Mouse (Mus musculus) myocyte (in vitro differentiated cells): ENCODE data around the gene Col4a1. TPM values are rescaled to one million over a fixed set of nuclear protein-coding genes. Genes with fewer than 3 reads are reported as not detected.

Experiments
- H3K27me3 ChIP-seq: one replicate; pipeline ENCODE4 v1.6.1; 2011; ENCODE audit not compliant: control insufficient read depth, insufficient read depth, insufficient read length
- H3K36me3 ChIP-seq: one replicate; pipeline ENCODE4 v1.6.1; 2011; ENCODE audit not compliant: control insufficient read depth, insufficient read depth
- H3K4me2 ChIP-seq: one replicate; pipeline ENCODE4 v1.6.1; 2011; ENCODE audit warnings: low read depth, control low read depth
- H3K4me3 ChIP-seq: one replicate; pipeline ENCODE4 v1.5.1; 2011; ENCODE audit warnings: mild to moderate bottlenecking, control low read depth, moderate library complexity
- H3K79me2 ChIP-seq: one replicate; pipeline ENCODE4 v1.6.1; 2011; ENCODE audit not compliant: control insufficient read depth, insufficient read depth
- H3ac ChIP-seq: one replicate; pipeline ENCODE4 v1.6.1; 2011; ENCODE audit not compliant: control insufficient read depth, insufficient read length
- CEBPB ChIP-seq: IDR thresholded peaks from 2 replicates; pipeline ENCODE4 v1.6.1; 2011; ENCODE audit warnings: mild to moderate bottlenecking, moderate library complexity; ENCODE audit not compliant: poor library complexity, insufficient read depth, severe bottlenecking
- E2F4 ChIP-seq: IDR thresholded peaks from one replicate; pipeline ENCODE4 v1.6.1; 2011; ENCODE audit warnings: mild to moderate bottlenecking, control low read depth, moderate library complexity; ENCODE audit not compliant: insufficient read depth
- MAX ChIP-seq: IDR thresholded peaks from one replicate; pipeline ENCODE4 v1.6.1; 2011; ENCODE audit warnings: low read depth, mild to moderate bottlenecking, control low read depth
- MYOD1 ChIP-seq, 3 experiments: IDR thresholded peaks; one replicate each; pipeline ENCODE4 v1.6.1; 2011; ENCODE audit warnings: control low read depth in 2 of 3, low read depth in 2 of 3, mild to moderate bottlenecking in 2 of 3, moderate library complexity in 1 of 3; ENCODE audit not compliant: insufficient read length in 2 of 3, control insufficient read depth in 1 of 3
- MYOG ChIP-seq, 3 experiments: IDR thresholded peaks; one replicate each; pipeline ENCODE4 v1.6.1; 2011; ENCODE audit warnings: control low read depth in 2 of 3, low read depth in 2 of 3, mild to moderate bottlenecking in 2 of 3; ENCODE audit not compliant: insufficient read length in 2 of 3, control insufficient read depth in 1 of 3, insufficient read depth in 1 of 3
- POLR2A ChIP-seq: IDR thresholded peaks from one replicate; pipeline ENCODE4 v1.6.1; 2011; ENCODE audit warnings: low read depth, mild to moderate bottlenecking, control low read depth, moderate library complexity; ENCODE audit not compliant: insufficient read length
- POLR2AphosphoS2 ChIP-seq: IDR thresholded peaks from one replicate; pipeline ENCODE4 v1.6.1; 2011; ENCODE audit warnings: low read depth, control low read depth; ENCODE audit not compliant: insufficient read length
- REST ChIP-seq: IDR thresholded peaks from one replicate; pipeline ENCODE4 v1.6.1; 2011; ENCODE audit warnings: mild to moderate bottlenecking, control low read depth, moderate library complexity; ENCODE audit not compliant: insufficient read depth, insufficient read length
- SRF ChIP-seq: IDR thresholded peaks from one replicate; pipeline ENCODE4 v1.6.1; 2011; ENCODE audit warnings: low read depth; ENCODE audit not compliant: control insufficient read depth, insufficient read length
- TCF12 ChIP-seq: IDR thresholded peaks from one replicate; pipeline ENCODE4 v1.6.1; 2011; ENCODE audit warnings: mild to moderate bottlenecking, control low read depth; ENCODE audit not compliant: poor library complexity, insufficient read depth, severe bottlenecking
- TCF3 ChIP-seq: IDR thresholded peaks from one replicate; pipeline ENCODE4 v1.6.1; 2011; ENCODE audit warnings: low read depth, control low read depth; ENCODE audit not compliant: insufficient read length
- USF1 ChIP-seq: IDR thresholded peaks from one replicate; pipeline ENCODE4 v1.6.1; 2011; ENCODE audit warnings: low read depth, mild to moderate bottlenecking, control low read depth, moderate library complexity
- polyA plus RNA-seq: library from polyadenylated mRNA; unstranded; fragments of >200 nt; fragmentation: generic; extraction: Trizol; gene quantifications from one replicate; pipeline ENCODE4 v1.2.1, GENCODE M21; 2012; ENCODE audit warnings: missing spikeins

Gene Col4a1
- polyA plus RNA-seq, 1 experiment: 34.8 TPM

DNA sequence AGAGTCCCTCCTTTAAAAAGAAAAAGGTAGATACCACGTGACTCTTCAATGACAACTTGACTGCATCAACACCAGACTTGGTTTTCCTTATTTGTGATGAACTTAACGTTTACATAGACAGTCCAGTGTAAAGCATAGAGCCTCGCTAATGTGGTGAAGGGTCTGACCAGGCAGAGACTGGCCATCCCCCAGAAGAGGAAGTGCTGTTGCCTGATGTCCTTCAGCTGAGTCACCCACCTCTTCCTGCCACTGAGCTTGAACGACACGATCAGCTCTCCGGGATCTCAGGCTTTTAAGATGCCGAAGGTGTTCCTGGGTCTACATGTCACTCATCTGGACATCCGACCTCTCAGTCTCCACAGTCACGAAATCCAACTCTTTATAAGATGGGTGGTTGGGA is 144.7 kb downstream of the Col4a1 start:
- H3K27me3 ChIP-seq: no peaks in the 10 kb centered on the region

GRCm38 (mm10) chr8:11165592-11165991 is 147.0 kb downstream of the Col4a1 start:
- no peaks in the 10 kb centered on the region for H3K27me3 ChIP-seq
- no peak overlapping the region for H3ac ChIP-seq
- H3K4me2 ChIP-seq: peak overlapping the region; percentile 38
- H3K79me2 ChIP-seq: no peaks in the 10 kb centered on the region
- no peaks in the 10 kb centered on the region for H3K36me3 ChIP-seq
- H3K4me3 ChIP-seq: no peak overlapping the region
- TF ChIP-seq POLR2AphosphoS2: no peak
- no peak for TF ChIP-seq TCF12
- TF ChIP-seq TCF3: no peak
- TF ChIP-seq MAX: no peak
- TF ChIP-seq SRF: no peak
- no peak for TF ChIP-seq REST
- TF ChIP-seq POLR2A: no peak
- TF ChIP-seq MYOD1 (IDR thresholded peaks at IDR 0.05; ENCODE audit: control insufficient read depth in 1 of 3, insufficient read length in 2 of 3, low read depth in 2 of 3): no peak
- no peak for TF ChIP-seq USF1
- no peak for TF ChIP-seq E2F4
- TF ChIP-seq CEBPB: no peak
- no peak for TF ChIP-seq MYOG (IDR thresholded peaks at IDR 0.05; ENCODE audit: control insufficient read depth in 1 of 3, insufficient read depth in 1 of 3, insufficient read length in 2 of 3, low read depth in 2 of 3)

More for the DNA sequence above, 144.7 kb downstream of the Col4a1 start:
- TF ChIP-seq MAX (no peak), REST (no peak), USF1 (no peak), CEBPB (no peak)
- H3ac ChIP-seq: no peak overlapping the region
- H3K4me3 ChIP-seq: no peak overlapping the region
- H3K79me2 ChIP-seq: no peaks in the 10 kb centered on the region
- no peaks in the 10 kb centered on the region for H3K36me3 ChIP-seq
- H3K4me2 ChIP-seq: no peak overlapping the region

GRCm38 (mm10) chr8:11156319-11156692 is 156.3 kb downstream of the Col4a1 start:
- no peak overlapping the region for H3K4me3 ChIP-seq
- H3ac ChIP-seq: no peak overlapping the region
- H3K36me3 ChIP-seq: no peaks in the 10 kb centered on the region
- H3K79me2 ChIP-seq: no peaks in the 10 kb centered on the region
- peak overlapping the region; percentile 37 for H3K4me2 ChIP-seq
- TF ChIP-seq POLR2AphosphoS2 (no peak), MAX (no peak), MYOD1 (IDR thresholded peaks at IDR 0.05; ENCODE audit: control insufficient read depth in 1 of 3, insufficient read length in 2 of 3, low read depth in 2 of 3) (peak in 2 of 3 experiments; percentile 25 to 41), MYOG (IDR thresholded peaks at IDR 0.05; ENCODE audit: control insufficient read depth in 1 of 3, insufficient read depth in 1 of 3, insufficient read length in 2 of 3, low read depth in 2 of 3) (peak in 1 of 3 experiments; percentile 53)
- no peaks in the 10 kb centered on the region for H3K27me3 ChIP-seq

GRCm38 (mm10) chr8:11155579-11156318 is 156.9 kb downstream of the Col4a1 start:
- Histone ChIP-seq H3K79me2 (no peaks in the 10 kb centered on the region), H3K27me3 (no peaks in the 10 kb centered on the region)
- TF ChIP-seq TCF12 (peak; percentile 42), MYOG (IDR thresholded peaks at IDR 0.05; ENCODE audit: control insufficient read depth in 1 of 3, insufficient read depth in 1 of 3, insufficient read length in 2 of 3, low read depth in 2 of 3) (peak in 2 of 3 experiments; percentile 77 to 85), MYOD1 (IDR thresholded peaks at IDR 0.05; ENCODE audit: control insufficient read depth in 1 of 3, insufficient read length in 2 of 3, low read depth in 2 of 3) (peak in 2 of 3 experiments; percentile 88 to 89), TCF3 (peak; percentile 44), E2F4 (no peak)

GRCm38 (mm10) chr8:11150268-11150667 is 162.4 kb downstream of the Col4a1 start:
- Histone ChIP-seq H3K36me3 (no peaks in the 10 kb centered on the region), H3K79me2 (no peaks in the 10 kb centered on the region), H3K4me3 (no peak overlapping the region), H3K27me3 (peaks cover 7% of the 10 kb centered on the region), H3ac (no peak overlapping the region), H3K4me2 (no peak overlapping the region)
- TF ChIP-seq TCF3 (no peak), CEBPB (no peak)

More at GRCm38 (mm10) chr8:11155579-11156318, 156.9 kb downstream of the Col4a1 start:
- no peaks in the 10 kb centered on the region for H3K36me3 ChIP-seq
- peak overlapping the region; percentile 37 for H3K4me2 ChIP-seq
- H3ac ChIP-seq: no peak overlapping the region
- no peak overlapping the region for H3K4me3 ChIP-seq
